Mouse (Mus musculus) stomach, postnatal 0 days (tissue): ENCODE measurements around the gene 2210011C24Rik.

Source experiments
- CTCF ChIP-seq: IDR thresholded peaks from 2 replicates; pipeline ENCODE4 v1.5.1; 2016; ENCODE audit warnings: antibody characterized with exemption, low read depth, mild to moderate bottlenecking, moderate library complexity
- EP300 ChIP-seq: optimal IDR thresholded peaks from 2 replicates; pipeline ENCODE3; 2016; ENCODE audit warnings: antibody characterized with exemption

DNA sequence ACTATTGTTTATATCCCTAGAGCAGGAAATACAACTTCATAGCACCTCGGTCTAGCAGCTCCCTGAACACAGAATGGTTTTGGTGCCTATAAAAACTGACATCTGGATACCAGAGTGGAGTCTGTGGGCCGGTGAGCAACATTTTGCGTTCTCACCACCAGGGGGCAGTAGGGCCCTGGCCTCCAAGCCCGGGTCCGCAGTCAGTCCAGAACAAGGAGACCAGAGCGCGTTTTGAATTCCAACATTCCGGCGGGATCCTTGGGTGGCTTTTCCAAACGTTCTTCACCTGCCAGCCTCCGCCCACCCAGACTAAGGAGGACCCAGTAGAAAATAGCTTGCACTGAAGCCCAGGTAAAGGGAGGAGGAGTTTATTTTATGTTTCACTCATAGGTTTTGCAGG, 2.1 kb downstream of the 2210011C24Rik start:
- TF ChIP-seq EP300 = no peak
- peak; percentile 97 for TF ChIP-seq CTCF
